Mouse (Mus musculus) heart, postnatal 0 days (tissue): ENCODE data around the gene Kcnn3.

Experiments
- CTCF ChIP-seq: IDR thresholded peaks from 2 replicates; pipeline ENCODE4 v1.5.1; 2016; ENCODE audit warnings: antibody characterized with exemption, control low read depth, low read depth
- EP300 ChIP-seq: IDR thresholded peaks from 2 replicates; pipeline ENCODE4 v1.6.1; 2016; ENCODE audit warnings: antibody characterized with exemption, low read depth

DNA sequence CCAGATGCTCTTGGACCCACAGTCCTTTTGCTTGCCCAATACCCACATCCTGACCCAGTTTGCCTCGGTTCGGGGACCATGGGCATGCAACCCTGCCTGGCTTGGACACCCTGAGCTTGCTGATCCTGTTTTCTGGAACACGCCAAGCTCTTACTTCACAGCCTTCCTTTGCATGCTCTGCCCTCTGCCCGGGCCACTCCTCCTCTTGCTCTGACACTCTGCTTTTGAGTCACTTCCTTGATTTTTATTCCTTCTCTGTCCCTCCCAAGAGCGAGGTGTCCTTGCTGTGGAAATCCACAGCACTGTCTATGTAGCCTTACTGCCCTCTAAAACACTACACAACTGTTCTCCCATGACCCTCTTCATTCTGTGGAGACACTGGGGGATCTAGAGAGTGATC lies 37.7 kb upstream of the Kcnn3 start:
- TF ChIP-seq CTCF (no peak), EP300 (no peak)
